Mouse (Mus musculus): ENCODE data around the gene Cbr3. TPM values are rescaled to one million over a fixed set of nuclear protein-coding genes. Genes with fewer than 3 reads are reported as not detected.

Gene Cbr3
- polyA plus RNA-seq, 1 experiment from 2014 or later = 0.36 TPM

DNA sequence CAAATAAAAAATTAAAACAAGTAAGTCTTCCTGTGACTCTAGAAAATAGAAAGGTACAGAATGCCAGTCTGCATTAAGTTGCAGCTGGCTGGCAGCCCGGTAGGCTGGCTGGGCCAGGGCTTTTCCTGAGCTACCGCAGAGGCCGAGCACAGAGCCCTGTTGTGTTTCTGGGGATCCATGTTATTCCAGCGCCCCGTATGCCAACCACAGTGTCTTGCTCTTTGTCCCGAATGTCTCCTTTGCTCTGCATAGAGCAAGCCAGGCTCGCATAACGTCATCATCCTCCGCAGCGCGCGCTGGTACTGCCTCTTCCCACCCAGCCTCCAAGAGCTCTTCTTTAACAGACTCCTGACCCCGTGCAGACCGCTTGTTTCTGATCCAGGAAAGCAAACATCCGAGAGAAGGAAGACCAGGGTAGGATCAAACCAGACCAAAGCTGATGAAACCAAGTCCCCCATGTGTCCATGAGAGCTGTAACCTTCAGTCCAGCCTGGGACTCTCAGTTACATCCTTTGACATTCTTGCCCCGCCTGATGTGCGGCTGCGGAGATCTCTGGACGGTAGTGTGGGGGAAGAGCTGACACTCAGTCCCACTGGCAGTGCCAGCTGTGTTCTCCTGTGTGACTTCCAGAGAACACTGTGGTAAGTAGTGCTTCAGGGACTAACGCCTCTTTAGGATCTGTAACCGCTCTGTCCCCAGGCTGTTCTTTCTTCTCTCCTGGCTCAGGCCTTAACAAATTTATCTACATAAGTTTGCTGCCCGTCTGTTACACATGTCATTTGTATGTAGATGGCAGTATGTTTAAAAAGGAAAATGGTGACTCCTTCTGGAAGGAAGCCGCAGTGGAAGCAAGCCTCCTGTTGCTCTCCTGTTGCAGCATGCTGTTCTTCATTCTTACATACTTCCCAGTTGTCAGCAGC is 47.0 kb downstream of the Cbr3 start:
- no peak overlapping the region for H3K4me2 ChIP-seq
- WGBS (ENCODE audit: insufficient replicate concordance) = 81% methylated on average over 23 of the region's 23 CpGs
- H3K9me3 ChIP-seq (replicated peaks; ENCODE audit: control insufficient read depth, low read length) = no peaks in the 10 kb centered on the region
- ATAC-seq (replicated peaks; ENCODE audit: insufficient number of reproducible peaks, low FRiP score, low TSS enrichment) = no peak
- H3K36me3 ChIP-seq (ENCODE audit: control insufficient read depth, insufficient read depth, low read length) = no peaks in the 10 kb centered on the region
- H3K27me3 ChIP-seq (ENCODE audit: control insufficient read depth, insufficient read depth, low read length) = peaks cover 2% of the 10 kb centered on the region; the same call in 1 of the 2 replicates
- H3K4me3 ChIP-seq (ENCODE audit: low read depth, low read length) = no peak overlapping the region
- 0 out of 2 replicates have a peak overlapping the region, but pooled peaks have one; percentile 10 for H3K9ac ChIP-seq (ENCODE audit: low read depth, low read length)
- H3K27ac ChIP-seq (ENCODE audit: low read depth, low read length) = no peak overlapping the region
- peaks cover 13% of the 10 kb centered on the region for H3K4me1 ChIP-seq (ENCODE audit: control insufficient read depth, insufficient read depth, low read length)

GRCm38 (mm10) chr16:93731310-93731709 is 48.3 kb downstream of the Cbr3 start:
- no peaks in the 10 kb centered on the region for H3K36me3 ChIP-seq (ENCODE audit: control insufficient read depth, insufficient read depth, low read length)
- no peak for ATAC-seq (replicated peaks; ENCODE audit: insufficient number of reproducible peaks, low FRiP score, low TSS enrichment)
- H3K9ac ChIP-seq (ENCODE audit: low read depth, low read length) = no peak overlapping the region
- no peaks in the 10 kb centered on the region for H3K9me3 ChIP-seq (replicated peaks; ENCODE audit: control insufficient read depth, low read length)
- no peak overlapping the region for H3K27ac ChIP-seq (ENCODE audit: low read depth, low read length)
- peaks cover 2% of the 10 kb centered on the region; the same call in 1 of the 2 replicates for H3K27me3 ChIP-seq (ENCODE audit: control insufficient read depth, insufficient read depth, low read length)
- H3K4me3 ChIP-seq (ENCODE audit: low read depth, low read length) = no peak overlapping the region
- peaks cover 13% of the 10 kb centered on the region for H3K4me1 ChIP-seq (ENCODE audit: control insufficient read depth, insufficient read depth, low read length)
- 57% methylated on average over 8 of the region's 8 CpGs for WGBS (ENCODE audit: insufficient replicate concordance)
- H3K4me2 ChIP-seq = no peak overlapping the region

GRCm38 (mm10) chr16:93732875-93733569 is 50.0 kb downstream of the Cbr3 start:
- Histone ChIP-seq H3K36me3 (ENCODE audit: control insufficient read depth, insufficient read depth, low read length) (no peaks in the 10 kb centered on the region), H3K4me3 (ENCODE audit: low read depth, low read length) (no peak overlapping the region), H3K27me3 (ENCODE audit: control insufficient read depth, insufficient read depth, low read length) (peaks cover 2% of the 10 kb centered on the region; the same call in 1 of the 2 replicates), H3K27ac (ENCODE audit: low read depth, low read length) (no peak overlapping the region), H3K4me2 (no peak overlapping the region), H3K9ac (ENCODE audit: low read depth, low read length) (no peak overlapping the region), H3K9me3 (replicated peaks; ENCODE audit: control insufficient read depth, low read length) (no peaks in the 10 kb centered on the region), H3K4me1 (ENCODE audit: control insufficient read depth, insufficient read depth, low read length) (peaks cover 13% of the 10 kb centered on the region)
- no peak for ATAC-seq (replicated peaks; ENCODE audit: insufficient number of reproducible peaks, low FRiP score, low TSS enrichment)
- 78% methylated on average over 18 of the region's 18 CpGs for WGBS (ENCODE audit: insufficient replicate concordance)

GRCm38 (mm10) chr16:93739251-93739650 is 56.2 kb downstream of the Cbr3 start:
- Histone ChIP-seq H3K4me2 (no peak overlapping the region), H3K27ac (ENCODE audit: low read depth, low read length) (no peak overlapping the region), H3K4me1 (ENCODE audit: control insufficient read depth, insufficient read depth, low read length) (no peaks in the 10 kb centered on the region), H3K9me3 (replicated peaks; ENCODE audit: control insufficient read depth, low read length) (no peaks in the 10 kb centered on the region), H3K9ac (ENCODE audit: low read depth, low read length) (no peak overlapping the region), H3K36me3 (ENCODE audit: control insufficient read depth, insufficient read depth, low read length) (no peaks in the 10 kb centered on the region), H3K27me3 (ENCODE audit: control insufficient read depth, insufficient read depth, low read length) (no peaks in the 10 kb centered on the region), H3K4me3 (ENCODE audit: low read depth, low read length) (no peak overlapping the region)
- no peak for ATAC-seq (replicated peaks; ENCODE audit: insufficient number of reproducible peaks, low FRiP score, low TSS enrichment)
- 90% methylated on average over 11 of the region's 11 CpGs for WGBS (ENCODE audit: insufficient replicate concordance)

Other genes starting within 250 kb of the Cbr3 start
- 6.1 and 6.2 TPM in 2 replicates for gene Setd4, start 79.2 kb upstream of the Cbr3 start, polyA plus RNA-seq (2014; fragmentation: Nextera tagmentation; extraction: Ambion mirVana)
- 61.0 and 65.9 TPM in 2 replicates for gene Cbr1, start 77.4 kb upstream of the Cbr3 start, polyA plus RNA-seq (2014; fragmentation: Nextera tagmentation; extraction: Ambion mirVana)
- not detected in 2 replicates for gene Gm5678, start 55.1 kb upstream of the Cbr3 start, polyA plus RNA-seq (2014; fragmentation: Nextera tagmentation; extraction: Ambion mirVana)
- 5.6 and 6.3 TPM in 2 replicates for gene Dop1b, start 28.7 kb downstream of the Cbr3 start, polyA plus RNA-seq (2014; fragmentation: Nextera tagmentation; extraction: Ambion mirVana)
- 22.8 and 25.3 TPM in 2 replicates for gene Morc3, start 148.9 kb downstream of the Cbr3 start, polyA plus RNA-seq (2014; fragmentation: Nextera tagmentation; extraction: Ambion mirVana)
- 62.3 and 66.9 TPM in 2 replicates for gene Chaf1b, start 200.7 kb downstream of the Cbr3 start, polyA plus RNA-seq (2014; fragmentation: Nextera tagmentation; extraction: Ambion mirVana)